Mouse (Mus musculus): ENCODE measurements around the gene Atat1.
"Not testable (repeated sequence)": the region's sequence is repeated elsewhere in the genome, so short reads cannot be mapped to it uniquely, and the experiment has no call there.

Gene Atat1

DNA sequence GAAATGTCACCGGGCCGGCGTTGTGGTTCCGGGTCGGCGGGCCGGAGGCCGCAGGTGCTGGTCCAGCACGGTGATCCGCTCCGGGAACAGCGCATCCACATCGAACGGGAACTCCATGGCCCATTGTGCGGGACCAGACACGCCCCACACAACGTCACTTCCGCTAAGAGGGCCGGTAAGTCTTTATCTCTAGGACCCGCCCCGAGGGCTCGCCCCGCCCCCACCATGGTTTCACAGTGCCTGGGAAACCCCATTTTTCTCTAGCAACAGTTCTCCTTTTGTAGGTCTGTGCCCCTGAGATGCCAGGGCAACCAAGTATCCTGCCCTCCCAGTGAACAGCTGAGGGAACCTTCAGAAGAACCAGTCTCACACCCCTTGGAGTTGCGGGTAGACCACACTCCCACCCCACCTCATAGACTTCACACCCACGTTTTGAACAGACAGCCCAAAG, at the start of gene Atat1:
Gene Atat1 (minus strand): TSS at position 157 of the 451 bp plus-strand sequence.
- H3K36me3 ChIP-seq (ENCODE audit: control insufficient read depth, insufficient read depth, low read length, poor library complexity, severe bottlenecking): peaks cover 8% of the 10 kb centered on the region
- no peaks in the 10 kb centered on the region for H3K27me3 ChIP-seq (ENCODE audit: control insufficient read depth, insufficient read depth, low read length, poor library complexity, severe bottlenecking)
- peak; percentile 98 for DNase-seq (ENCODE audit: low read depth, low spot score)

DNA sequence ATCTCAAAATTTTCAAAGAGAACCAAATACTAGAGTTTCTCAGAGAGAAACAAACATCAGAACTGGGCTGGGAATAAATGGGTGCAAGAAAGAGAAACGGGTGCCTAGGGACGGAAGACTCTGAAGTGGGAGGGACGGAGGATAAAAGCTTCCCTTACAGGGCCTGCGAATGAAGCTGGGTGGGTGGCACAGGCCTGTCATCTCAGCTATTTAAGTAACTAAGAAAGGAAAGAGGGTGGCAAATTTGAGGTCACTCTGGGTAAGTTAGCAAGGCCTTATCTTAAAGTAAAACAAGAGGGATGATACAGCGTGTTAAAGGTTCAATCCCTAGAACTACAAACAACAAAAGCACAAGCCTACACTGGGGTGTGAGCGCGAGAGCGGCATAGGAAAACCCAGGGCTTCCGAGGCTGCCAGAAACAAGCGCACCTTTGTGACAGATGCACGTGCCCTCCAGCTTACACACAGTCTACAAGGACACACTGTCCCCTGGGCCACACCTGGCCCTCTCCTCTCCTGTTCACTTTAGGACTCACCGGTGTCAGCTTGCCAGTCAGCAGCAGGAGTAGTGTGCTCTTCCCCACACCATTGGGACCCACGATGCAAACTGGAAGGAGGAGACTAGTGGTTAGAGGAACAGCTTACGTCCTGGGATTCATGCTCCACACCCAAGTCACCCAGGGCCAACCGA, 48.8 kb upstream of the Atat1 start:
- no peaks in the 10 kb centered on the region for H3K27me3 ChIP-seq (ENCODE audit: control insufficient read depth, insufficient read depth, low read length, poor library complexity, severe bottlenecking)
- no peak for DNase-seq (ENCODE audit: low read depth, low spot score)

DNA sequence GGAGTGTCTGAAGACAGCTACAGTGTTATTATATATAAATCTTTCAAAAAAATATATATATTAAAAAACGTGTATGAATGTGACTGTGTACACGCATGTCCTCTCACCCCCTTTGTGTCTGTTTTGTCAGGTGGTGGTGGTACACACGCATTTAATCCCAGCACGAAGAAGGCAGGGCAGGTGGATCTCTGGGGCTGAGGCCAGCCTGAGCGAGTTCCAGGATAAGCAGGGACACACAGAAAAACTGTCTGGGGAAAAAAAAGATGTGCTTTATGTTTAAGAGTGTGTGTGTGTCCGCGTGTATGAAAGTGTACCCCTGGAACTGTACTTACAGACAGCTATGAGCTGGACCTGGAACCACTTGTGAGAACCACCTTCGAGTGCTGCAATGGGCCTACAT, 44.8 kb upstream of the Atat1 start:
- DNase-seq (ENCODE audit: low read depth, low spot score): no peak
- Histone ChIP-seq H3K36me3 (ENCODE audit: control insufficient read depth, insufficient read depth, low read length, poor library complexity, severe bottlenecking) (peaks cover 7% of the 10 kb centered on the region), H3K27me3 (ENCODE audit: control insufficient read depth, insufficient read depth, low read length, poor library complexity, severe bottlenecking) (no peaks in the 10 kb centered on the region)

More for the DNA sequence above, 48.8 kb upstream of the Atat1 start:
- peaks cover 15% of the 10 kb centered on the region for H3K36me3 ChIP-seq (ENCODE audit: control insufficient read depth, insufficient read depth, low read length, poor library complexity, severe bottlenecking)

DNA sequence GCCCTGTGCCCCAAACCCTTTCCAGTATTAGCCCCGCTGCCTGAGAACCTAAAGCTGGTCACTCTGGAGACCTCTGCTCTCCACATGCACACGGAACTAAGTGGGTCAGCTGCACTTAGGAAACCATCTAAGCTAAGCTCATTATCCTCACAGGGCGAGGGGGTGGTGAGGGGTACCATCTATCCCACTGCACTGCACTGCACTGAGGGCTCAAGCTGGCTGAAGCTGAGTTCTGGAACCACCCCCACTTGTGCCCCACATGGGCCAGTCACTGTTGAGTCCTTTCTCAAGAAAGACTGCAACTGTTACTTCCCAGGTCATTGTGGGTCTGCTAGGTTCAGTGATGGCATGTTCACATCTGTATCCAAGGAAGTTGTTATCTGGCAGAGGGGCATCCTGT, 42.7 kb upstream of the Atat1 start:
- not testable (repeated sequence) for DNase-seq (ENCODE audit: low read depth, low spot score); H3K36me3 ChIP-seq (ENCODE audit: control insufficient read depth, insufficient read depth, low read length, poor library complexity, severe bottlenecking); H3K27me3 ChIP-seq (ENCODE audit: control insufficient read depth, insufficient read depth, low read length, poor library complexity, severe bottlenecking)

DNA sequence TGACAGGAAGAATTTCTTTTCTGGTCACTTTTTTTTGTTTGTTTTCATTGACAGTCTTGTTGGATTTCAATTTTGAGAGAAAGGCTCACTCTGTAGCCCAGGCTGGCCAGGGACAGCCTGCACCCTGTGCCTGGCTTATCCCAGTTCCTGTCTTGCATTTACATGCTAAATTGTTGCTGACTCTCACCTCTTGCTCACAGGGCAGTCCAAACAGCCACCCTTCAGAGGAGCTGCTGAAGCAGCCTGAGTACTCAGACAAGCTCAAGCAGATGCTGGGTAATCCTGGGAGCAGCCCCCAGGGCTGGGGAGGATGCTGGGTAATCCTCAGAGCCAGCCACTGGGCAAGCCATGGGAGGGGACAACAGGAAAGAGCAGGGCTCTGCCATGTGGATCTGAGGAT, 41.1 kb upstream of the Atat1 start:
- not testable (repeated sequence) for H3K27me3 ChIP-seq (ENCODE audit: control insufficient read depth, insufficient read depth, low read length, poor library complexity, severe bottlenecking); DNase-seq (ENCODE audit: low read depth, low spot score); H3K36me3 ChIP-seq (ENCODE audit: control insufficient read depth, insufficient read depth, low read length, poor library complexity, severe bottlenecking)

DNA sequence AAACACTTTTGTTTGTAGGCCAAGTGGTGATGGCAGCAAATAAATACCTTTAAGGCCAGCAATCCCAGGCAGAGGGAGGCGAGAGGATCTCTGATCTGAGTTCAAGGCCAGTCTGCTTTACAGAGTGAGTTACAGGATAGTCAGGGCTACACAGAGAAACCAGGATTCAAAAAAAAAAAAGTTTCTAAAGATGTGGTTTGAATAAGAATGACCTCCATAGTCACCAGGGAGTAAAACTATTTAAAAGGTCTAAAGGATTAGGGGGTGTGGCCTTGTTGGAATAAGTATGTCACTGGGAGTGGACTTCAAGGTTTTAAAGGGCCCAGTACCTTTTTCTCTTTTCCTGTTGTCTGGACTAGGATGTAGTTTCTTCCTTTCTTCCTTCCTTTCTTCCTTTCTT, 30.1 kb upstream of the Atat1 start:
- H3K36me3 ChIP-seq (ENCODE audit: control insufficient read depth, insufficient read depth, low read length, poor library complexity, severe bottlenecking): no peaks in the 10 kb centered on the region
- H3K27me3 ChIP-seq (ENCODE audit: control insufficient read depth, insufficient read depth, low read length, poor library complexity, severe bottlenecking): no peaks in the 10 kb centered on the region
- DNase-seq (ENCODE audit: low read depth, low spot score): no peak

DNA sequence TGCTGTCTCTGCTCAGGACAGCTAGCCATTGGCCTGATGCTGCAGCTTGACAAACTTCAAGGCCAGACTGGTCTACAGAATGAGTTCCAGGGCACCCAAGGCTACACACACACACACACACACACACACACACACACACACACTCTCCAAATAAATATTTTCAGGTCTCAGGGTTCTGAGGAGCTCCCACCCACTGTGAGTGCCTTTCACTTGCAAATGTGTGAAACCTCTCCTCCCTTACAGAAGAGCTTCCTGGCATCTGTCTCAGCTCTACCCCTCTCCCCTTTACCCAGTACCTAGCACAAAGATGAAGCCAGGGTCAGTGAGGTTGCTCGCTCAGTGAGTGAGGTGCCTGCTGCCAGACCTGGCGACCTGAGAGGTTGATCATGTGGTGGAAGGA, 29.2 kb upstream of the Atat1 start:
- DNase-seq (ENCODE audit: low read depth, low spot score): no peak
- H3K27me3 ChIP-seq (ENCODE audit: control insufficient read depth, insufficient read depth, low read length, poor library complexity, severe bottlenecking): no peaks in the 10 kb centered on the region
- H3K36me3 ChIP-seq (ENCODE audit: control insufficient read depth, insufficient read depth, low read length, poor library complexity, severe bottlenecking): no peaks in the 10 kb centered on the region

DNA sequence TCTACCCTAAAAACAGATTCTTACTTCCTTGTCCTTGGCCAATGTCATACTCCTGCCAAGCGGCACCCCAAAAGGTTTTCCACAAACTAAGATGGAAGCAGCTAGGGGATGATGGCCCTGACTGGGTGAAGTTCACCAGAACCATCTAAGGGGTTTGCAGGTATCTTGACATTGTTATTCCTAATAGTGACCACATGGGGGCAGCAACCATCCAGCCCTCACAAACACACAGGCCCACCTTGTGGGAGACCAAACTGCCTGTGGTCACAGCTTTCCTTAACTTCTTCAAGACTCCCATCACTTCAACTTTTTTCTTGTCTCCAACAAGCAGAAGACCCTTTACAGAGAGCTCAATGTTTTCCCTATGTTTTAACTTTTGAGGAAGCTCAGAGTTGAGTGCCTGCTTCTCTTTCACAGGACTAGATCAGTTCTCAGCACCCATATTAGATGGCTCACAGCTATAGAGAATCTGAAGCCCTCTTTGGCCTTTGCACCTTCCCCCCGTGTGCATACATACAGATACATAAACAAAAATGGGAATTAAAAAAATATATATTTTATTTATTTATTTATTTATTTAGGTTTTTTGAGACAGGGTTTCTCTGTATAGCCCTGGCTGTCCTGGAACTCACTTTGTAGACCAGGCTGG, 27.9 kb upstream of the Atat1 start:
- no peaks in the 10 kb centered on the region for H3K36me3 ChIP-seq (ENCODE audit: control insufficient read depth, insufficient read depth, low read length, poor library complexity, severe bottlenecking)
- no peaks in the 10 kb centered on the region for H3K27me3 ChIP-seq (ENCODE audit: control insufficient read depth, insufficient read depth, low read length, poor library complexity, severe bottlenecking)
- peak; percentile 87 for DNase-seq (ENCODE audit: low read depth, low spot score)

DNA sequence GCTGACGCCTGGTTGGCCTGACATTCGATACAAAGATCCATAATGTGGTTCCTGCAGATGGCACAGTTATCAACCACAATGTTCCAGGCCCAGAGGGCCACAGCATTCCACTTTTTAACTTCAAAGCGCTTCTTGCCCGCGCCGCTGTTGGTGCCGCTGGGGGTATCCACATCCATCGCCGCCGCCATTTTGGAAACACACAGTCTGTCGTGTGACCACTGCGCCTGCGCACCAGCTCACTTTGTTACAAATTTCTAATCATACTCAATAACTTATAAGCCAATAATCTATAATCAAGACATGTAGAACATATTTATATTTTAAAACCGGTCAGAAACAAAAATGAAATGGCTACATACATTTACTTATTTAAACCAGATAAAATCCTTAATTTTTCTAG, 25.9 kb upstream of the Atat1 start:
- not testable (repeated sequence) for H3K27me3 ChIP-seq (ENCODE audit: control insufficient read depth, insufficient read depth, low read length, poor library complexity, severe bottlenecking); H3K36me3 ChIP-seq (ENCODE audit: control insufficient read depth, insufficient read depth, low read length, poor library complexity, severe bottlenecking); DNase-seq (ENCODE audit: low read depth, low spot score)

DNA sequence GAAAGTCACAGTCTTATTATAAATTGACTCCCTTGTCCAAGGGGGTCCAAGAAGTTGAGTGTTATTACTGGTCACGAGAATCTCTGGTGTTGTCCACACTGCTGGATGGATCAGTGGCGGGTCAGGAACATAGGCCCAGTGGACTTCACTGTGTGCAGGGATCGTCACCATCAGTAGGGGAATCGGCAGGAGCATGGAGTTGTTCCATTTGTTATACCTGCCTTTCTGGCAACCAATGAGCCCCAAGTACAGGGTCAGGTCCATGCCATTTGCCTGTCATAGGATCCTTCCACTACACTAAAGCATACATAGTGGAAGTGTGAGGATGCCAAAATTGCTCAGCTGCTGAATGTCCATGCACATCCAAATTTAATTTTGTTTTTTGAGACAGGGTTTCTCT, 22.7 kb upstream of the Atat1 start:
- Histone ChIP-seq H3K27me3 (ENCODE audit: control insufficient read depth, insufficient read depth, low read length, poor library complexity, severe bottlenecking) (no peaks in the 10 kb centered on the region), H3K36me3 (ENCODE audit: control insufficient read depth, insufficient read depth, low read length, poor library complexity, severe bottlenecking) (peaks cover 17% of the 10 kb centered on the region)
- DNase-seq (ENCODE audit: low read depth, low spot score): no peak

DNA sequence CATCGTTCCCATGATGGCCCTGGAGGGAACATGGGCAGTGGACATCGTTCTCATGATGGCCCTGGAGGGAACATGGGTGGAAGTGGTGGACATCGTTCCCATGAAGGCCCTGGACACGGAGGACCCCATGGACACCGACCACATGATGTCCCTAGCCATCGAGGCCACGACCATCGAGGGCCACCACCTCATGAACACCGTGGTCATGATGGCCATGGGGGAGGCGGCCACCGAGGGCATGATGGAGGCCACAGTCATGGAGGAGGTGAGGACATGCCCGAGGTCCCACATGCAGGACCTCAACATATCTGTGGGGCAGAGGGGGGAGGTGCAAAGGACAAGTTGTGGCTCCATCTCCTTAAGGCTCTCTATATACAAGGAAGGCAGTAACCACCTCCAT, 20.8 kb upstream of the Atat1 start:
- Histone ChIP-seq H3K27me3 (ENCODE audit: control insufficient read depth, insufficient read depth, low read length, poor library complexity, severe bottlenecking) (no peaks in the 10 kb centered on the region), H3K36me3 (ENCODE audit: control insufficient read depth, insufficient read depth, low read length, poor library complexity, severe bottlenecking) (peaks cover 28% of the 10 kb centered on the region)
- no peak for DNase-seq (ENCODE audit: low read depth, low spot score)

DNA sequence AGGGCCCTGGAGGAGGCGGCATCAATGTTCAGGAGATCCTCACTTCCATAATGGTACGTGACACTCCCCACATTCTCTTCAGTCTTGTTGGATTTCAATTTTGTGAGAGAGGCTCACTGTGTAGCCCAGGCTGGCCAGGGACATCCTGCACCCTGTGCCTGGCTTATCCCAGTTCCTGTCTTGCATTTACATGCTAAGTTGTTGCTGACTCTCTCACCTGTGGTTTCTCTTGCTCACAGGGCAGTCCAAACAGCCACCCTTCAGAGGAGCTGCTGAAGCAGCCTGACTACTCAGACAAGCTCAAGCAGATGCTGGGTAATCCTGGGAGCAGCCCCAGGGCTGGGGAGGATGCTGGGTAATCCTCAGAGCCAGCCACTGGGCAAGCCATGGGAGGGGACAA, 19.7 kb upstream of the Atat1 start:
- DNase-seq (ENCODE audit: low read depth, low spot score): no peak
- Histone ChIP-seq H3K36me3 (ENCODE audit: control insufficient read depth, insufficient read depth, low read length, poor library complexity, severe bottlenecking) (peaks cover 33% of the 10 kb centered on the region), H3K27me3 (ENCODE audit: control insufficient read depth, insufficient read depth, low read length, poor library complexity, severe bottlenecking) (no peaks in the 10 kb centered on the region)

DNA sequence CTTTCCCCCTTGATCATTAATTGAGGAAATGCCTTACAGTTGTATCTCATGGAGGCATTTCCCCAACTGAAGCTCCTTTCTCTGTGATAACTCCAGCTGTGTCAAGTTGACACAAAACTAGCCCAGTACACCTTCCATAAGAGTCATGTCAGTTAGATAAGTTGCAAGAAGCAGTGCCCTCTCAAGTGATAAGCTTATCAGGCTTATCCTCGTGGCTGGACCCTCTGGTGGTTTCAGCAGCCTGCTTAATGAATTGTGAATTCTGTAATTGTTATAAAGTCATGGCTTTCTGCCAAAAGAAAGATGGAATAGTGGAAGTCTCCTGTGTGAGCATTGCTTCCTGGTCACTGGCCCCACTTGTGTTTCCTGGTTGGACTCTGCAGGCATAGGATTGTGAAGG, 17.6 kb upstream of the Atat1 start:
- Histone ChIP-seq H3K36me3 (ENCODE audit: control insufficient read depth, insufficient read depth, low read length, poor library complexity, severe bottlenecking) (peaks cover 35% of the 10 kb centered on the region), H3K27me3 (ENCODE audit: control insufficient read depth, insufficient read depth, low read length, poor library complexity, severe bottlenecking) (no peaks in the 10 kb centered on the region)
- DNase-seq (ENCODE audit: low read depth, low spot score): no peak

DNA sequence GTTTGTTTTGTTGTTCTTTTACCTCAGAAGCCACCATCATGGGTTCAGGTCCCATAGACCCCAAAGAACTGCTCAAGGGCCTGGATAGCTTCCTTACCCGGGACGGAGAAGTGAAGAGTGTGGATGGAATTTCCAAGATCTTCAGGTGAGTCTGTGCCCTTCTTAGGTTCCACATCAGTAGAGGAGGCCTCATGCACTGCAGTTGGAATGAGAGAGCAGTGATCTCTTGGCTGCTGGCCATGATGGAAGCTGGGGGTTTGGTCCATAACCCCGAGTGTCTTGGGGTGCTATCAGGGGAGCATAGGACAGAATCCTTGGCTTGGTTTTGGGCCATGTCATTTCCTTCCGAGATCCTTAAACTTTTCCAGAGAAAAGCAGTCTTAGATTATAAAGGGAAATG, 13.4 kb upstream of the Atat1 start:
- H3K27me3 ChIP-seq (ENCODE audit: control insufficient read depth, insufficient read depth, low read length, poor library complexity, severe bottlenecking): no peaks in the 10 kb centered on the region
- no peak for DNase-seq (ENCODE audit: low read depth, low spot score)
- peaks cover 24% of the 10 kb centered on the region for H3K36me3 ChIP-seq (ENCODE audit: control insufficient read depth, insufficient read depth, low read length, poor library complexity, severe bottlenecking)

DNA sequence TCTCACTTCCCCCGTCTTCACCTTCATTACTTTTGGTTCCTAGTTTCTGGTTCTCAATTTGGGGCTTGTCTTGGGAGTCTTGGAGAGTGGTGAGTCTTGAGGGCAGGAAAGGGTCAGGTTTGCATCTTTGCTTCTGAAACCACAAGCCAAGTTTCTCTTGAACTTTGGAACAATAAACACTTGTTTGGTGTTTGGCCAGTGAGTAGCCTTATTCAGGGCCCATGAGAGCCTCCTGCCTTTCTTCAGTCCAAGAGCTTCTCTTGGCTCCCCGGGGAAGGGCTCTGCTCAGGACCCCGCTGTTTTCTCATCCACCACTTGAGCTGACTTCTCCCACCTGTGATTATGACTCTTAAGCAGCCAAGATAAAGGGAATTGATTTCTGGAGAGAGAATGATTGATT, 12.7 kb upstream of the Atat1 start:
- Histone ChIP-seq H3K36me3 (ENCODE audit: control insufficient read depth, insufficient read depth, low read length, poor library complexity, severe bottlenecking) (peaks cover 22% of the 10 kb centered on the region), H3K27me3 (ENCODE audit: control insufficient read depth, insufficient read depth, low read length, poor library complexity, severe bottlenecking) (no peaks in the 10 kb centered on the region)
- DNase-seq (ENCODE audit: low read depth, low spot score): no peak

DNA sequence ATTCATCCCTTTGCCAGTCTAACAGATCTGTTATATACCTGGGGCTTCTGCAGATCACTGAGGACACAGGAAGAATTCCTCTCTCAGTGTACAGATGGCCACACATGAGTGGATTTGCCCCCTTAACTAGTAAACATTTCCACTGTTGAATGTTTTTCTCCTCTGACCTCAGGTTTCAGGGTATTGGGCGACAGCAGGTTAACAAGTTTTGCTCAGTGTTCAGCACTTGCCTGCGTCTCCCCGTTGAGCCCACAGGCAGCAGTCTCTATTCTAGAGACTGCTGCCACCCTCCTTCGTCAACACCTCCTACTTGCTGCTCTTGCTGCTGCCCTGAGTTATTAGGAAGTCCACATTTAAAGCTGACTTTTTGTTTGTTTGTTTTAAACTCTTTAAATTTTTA, 11.8 kb upstream of the Atat1 start:
- Histone ChIP-seq H3K36me3 (ENCODE audit: control insufficient read depth, insufficient read depth, low read length, poor library complexity, severe bottlenecking) (peaks cover 24% of the 10 kb centered on the region), H3K27me3 (ENCODE audit: control insufficient read depth, insufficient read depth, low read length, poor library complexity, severe bottlenecking) (no peaks in the 10 kb centered on the region)
- no peak for DNase-seq (ENCODE audit: low read depth, low spot score)
